Mouse (Mus musculus) liver, embryonic 13.5 days (tissue): ENCODE data around the gene Ppp6r2. TPM values are rescaled to one million over a fixed set of nuclear protein-coding genes. Genes with fewer than 3 reads are reported as not detected.
A peak's percentile ranks its signal among the peaks of the same experiment; 100 is the strongest.

Source experiments
- ATAC-seq: fragments of 200-750 bp; cut with Nextera tagmentation; 2 replicates; pipeline ENCODE4 v1.8.0; 2017; ENCODE audit warnings: low read depth, mild to moderate bottlenecking, moderate number of reproducible peaks, moderate library complexity
- DNase-seq: peaks from one replicate; pipeline ENCODE4 v3.0.0; 2022
- H3K27ac ChIP-seq: fragments of 300-500 bp; sonication (generic); 2 replicates; pipeline ENCODE4 v1.5.1; 2015; ENCODE audit warnings: moderate library complexity, mild to moderate bottlenecking, inconsistent platforms
- H3K27me3 ChIP-seq: fragments of 300-500 bp; sonication (generic); 2 replicates; pipeline ENCODE4 v1.6.1; 2015; ENCODE audit warnings: mild to moderate bottlenecking, inconsistent platforms
- H3K36me3 ChIP-seq: fragments of 300-500 bp; sonication (generic); 2 replicates; pipeline ENCODE4 v1.6.1; 2015; ENCODE audit warnings: mild to moderate bottlenecking, inconsistent platforms
- H3K4me1 ChIP-seq: fragments of 300-500 bp; sonication (generic); replicated peaks from 2 replicates; pipeline ENCODE4 v1.6.1; 2015; ENCODE audit warnings: inconsistent platforms
- H3K4me2 ChIP-seq: fragments of 300-500 bp; sonication (generic); 2 replicates; pipeline ENCODE4 v1.6.1; 2015; ENCODE audit warnings: inconsistent platforms, mild to moderate bottlenecking, moderate library complexity
- H3K4me3 ChIP-seq: fragments of 300-500 bp; sonication (generic); replicated peaks from 2 replicates; pipeline ENCODE4 v1.5.1; 2015; ENCODE audit warnings: mild to moderate bottlenecking, inconsistent platforms
- H3K9ac ChIP-seq: fragments of 300-500 bp; sonication (generic); 2 replicates; pipeline ENCODE4 v1.6.1; 2015; ENCODE audit warnings: mild to moderate bottlenecking, inconsistent platforms
- H3K9me3 ChIP-seq: fragments of 300-500 bp; sonication (generic); replicated peaks from 2 replicates; pipeline ENCODE4 v1.6.1; 2016; ENCODE audit warnings: inconsistent platforms
- WGBS: fragments of 180-500 bp; shearing (Covaris S2); methylation state at CpG from one replicate; pipeline ENCODE4 v1.1.7; 2015; ENCODE audit not compliant: insufficient replicate concordance; 5-methylcytosine and 5-hydroxymethylcytosine counted together
- microRNA-seq: library from miRNA; unstranded; fragments of <30 nt; microRNA quantifications from one replicate; pipeline ENCODE4, GENCODE M21; 2016
- polyA plus RNA-seq: library from polyadenylated mRNA; unstranded; fragments of >200 nt; fragmentation: Nextera tagmentation; extraction: Ambion mirVana; gene quantifications from 2 replicates; pipeline ENCODE4 v1.2.1, GENCODE M21; 2015

The Ppp6r2 gene
- polyA plus RNA-seq, 1 experiment from 2014 or later = 17.1 TPM

DNA sequence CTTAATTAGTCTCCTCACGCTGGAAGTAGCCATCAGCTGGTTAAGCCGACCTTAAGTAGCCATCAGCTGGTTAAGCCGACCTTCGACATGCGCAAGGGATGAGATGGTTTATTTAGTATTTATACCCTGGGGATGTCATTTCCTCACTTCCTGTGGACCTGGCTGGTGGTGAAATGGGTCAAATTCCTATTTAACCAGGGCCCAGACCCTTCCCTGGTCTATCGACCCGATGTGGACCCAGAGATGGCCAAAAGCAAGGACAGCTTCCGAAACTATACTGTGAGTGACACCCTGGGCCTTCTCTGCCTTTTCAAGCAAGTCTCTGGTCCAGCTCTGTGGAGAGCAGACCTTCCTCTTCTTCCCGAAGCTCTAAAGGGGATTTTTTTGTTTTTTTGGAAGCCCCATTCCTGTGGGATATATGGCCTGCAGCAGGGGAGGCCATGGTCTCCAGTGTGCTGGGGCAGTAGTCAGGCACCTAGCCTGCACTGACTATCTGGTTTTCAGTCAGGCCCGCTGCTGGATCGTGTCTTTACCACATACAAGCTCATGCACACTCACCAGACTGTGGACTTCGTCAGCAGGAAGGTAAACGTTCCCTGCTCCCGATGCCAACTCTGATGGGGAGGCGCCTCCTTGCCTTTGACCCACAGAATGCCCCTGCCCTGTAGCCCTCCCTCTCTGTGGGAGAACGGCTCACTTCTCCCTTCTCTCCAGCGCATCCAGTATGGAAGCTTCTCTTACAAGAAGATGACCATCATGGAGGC lies 123.6 kb downstream of the Ppp6r2 start:
- H3K9me3 ChIP-seq = no peaks in the 10 kb centered on the region
- 0 out of 2 replicates have a peak, but pooled peaks cover 4% of the 10 kb centered on the region for H3K4me1 ChIP-seq
- H3K4me3 ChIP-seq = no peak overlapping the region
- H3K36me3 ChIP-seq = no peaks in the 10 kb centered on the region
- H3K4me2 ChIP-seq = 0 out of 2 replicates have a peak overlapping the region, but pooled peaks have one; percentile 10
- no peak overlapping the region for H3K27ac ChIP-seq
- H3K9ac ChIP-seq = no peak overlapping the region
- DNase-seq (no peak), ATAC-seq (peak; percentile 36)
- 73% methylated on average over 17 of the region's 17 CpGs for WGBS
- 0 out of 2 replicates have a peak, but pooled peaks cover 5% of the 10 kb centered on the region for H3K27me3 ChIP-seq

DNA sequence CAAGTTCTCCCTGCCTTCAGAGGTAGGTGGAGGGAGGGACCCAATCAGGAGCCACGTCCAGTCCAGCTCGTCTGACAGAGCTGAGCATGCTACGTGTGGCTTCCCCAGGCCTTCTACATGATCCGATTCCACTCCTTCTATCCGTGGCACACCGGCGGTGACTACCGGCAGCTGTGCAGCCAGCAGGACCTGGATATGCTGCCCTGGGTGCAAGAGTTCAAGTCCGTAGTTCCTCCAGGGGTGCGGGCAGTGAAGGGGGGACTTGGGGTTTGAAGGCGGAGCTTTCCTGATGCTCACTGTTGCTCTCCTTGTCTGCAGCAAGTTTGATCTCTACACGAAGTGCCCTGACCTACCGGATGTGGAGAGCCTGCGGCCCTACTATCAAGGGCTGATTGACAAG lies 125.1 kb downstream of the Ppp6r2 start:
- DNase-seq (no peak), ATAC-seq (no peak)
- Histone ChIP-seq H3K27me3 (0 out of 2 replicates have a peak, but pooled peaks cover 5% of the 10 kb centered on the region), H3K4me1 (0 out of 2 replicates have a peak, but pooled peaks cover 4% of the 10 kb centered on the region), H3K9ac (no peak overlapping the region), H3K36me3 (no peaks in the 10 kb centered on the region), H3K27ac (no peak overlapping the region), H3K4me2 (no peak overlapping the region), H3K4me3 (no peak overlapping the region), H3K9me3 (no peaks in the 10 kb centered on the region)
- WGBS = 72% methylated on average over 14 of the region's 14 CpGs

Small RNA genes within 50 kb of the gene (microRNA-seq; reads per million reads assigned to microRNA genes)
- gene Mir6958 (3.5 reads per million, percentile 5 among the genes with 10 or more reads in this experiment), gene Mir6959 (not detected), gene Mir7118 (not detected)

Other genes with a start within 250 kb of the Ppp6r2 start
- 0.03 TPM in 1 of 2 replicates, not detected in the other for gene Mlc1, start 232.5 kb upstream of the Ppp6r2 start, polyA plus RNA-seq
- gene Mov10l1, start 228.6 kb upstream of the Ppp6r2 start, polyA plus RNA-seq = not detected in 2 replicates
- gene Panx2, start 151.8 kb upstream of the Ppp6r2 start, polyA plus RNA-seq = not detected in 2 replicates
- gene Trabd, start 136.4 kb upstream of the Ppp6r2 start, polyA plus RNA-seq = 16.4 and 16.6 TPM in 2 replicates
- 6.4 and 7.1 TPM in 2 replicates for gene Selenoo, start 122.5 kb upstream of the Ppp6r2 start, polyA plus RNA-seq
- 6.5 and 6.7 TPM in 2 replicates for gene Tubgcp6, start 88.4 kb upstream of the Ppp6r2 start, polyA plus RNA-seq
- gene Hdac10, start 82.9 kb upstream of the Ppp6r2 start, polyA plus RNA-seq = 10.2 TPM in 2 replicates
- gene Mapk12, start 70.8 kb upstream of the Ppp6r2 start, polyA plus RNA-seq = 1.5 and 1.7 TPM in 2 replicates
- gene Mapk11, start 61.9 kb upstream of the Ppp6r2 start, polyA plus RNA-seq = 0.76 and 0.78 TPM in 2 replicates
- gene Plxnb2, start 30.8 kb upstream of the Ppp6r2 start, polyA plus RNA-seq = 20.2 and 21.2 TPM in 2 replicates
- gene Dennd6b, start 15.1 kb upstream of the Ppp6r2 start, polyA plus RNA-seq = 3.0 and 3.2 TPM in 2 replicates
- 18.8 and 21.7 TPM in 2 replicates for gene Sbf1, start 103.8 kb downstream of the Ppp6r2 start, polyA plus RNA-seq
- gene Adm2, start 111.2 kb downstream of the Ppp6r2 start, polyA plus RNA-seq = 1.4 and 2.4 TPM in 2 replicates
- gene Miox, start 122.8 kb downstream of the Ppp6r2 start, polyA plus RNA-seq = 5.6 and 6.8 TPM in 2 replicates
- gene Lmf2, start 144.1 kb downstream of the Ppp6r2 start, polyA plus RNA-seq = 26.1 and 30.2 TPM in 2 replicates
- 114 and 131 TPM in 2 replicates for gene Ncaph2, start 144.2 kb downstream of the Ppp6r2 start, polyA plus RNA-seq
- gene Sco2, start 162.3 kb downstream of the Ppp6r2 start, polyA plus RNA-seq = 4.1 and 4.5 TPM in 2 replicates
- gene Tymp, start 165.5 kb downstream of the Ppp6r2 start, polyA plus RNA-seq = 0.58 and 0.62 TPM in 2 replicates
- 0.56 and 0.59 TPM in 2 replicates for gene Odf3b, start 167.7 kb downstream of the Ppp6r2 start, polyA plus RNA-seq
- gene Klhdc7b, start 173.4 kb downstream of the Ppp6r2 start, polyA plus RNA-seq = not detected in 2 replicates
- gene Syce3, start 198.9 kb downstream of the Ppp6r2 start, polyA plus RNA-seq = not detected in 2 replicates
- 1.9 and 2.5 TPM in 2 replicates for gene Cpt1b, start 214.3 kb downstream of the Ppp6r2 start, polyA plus RNA-seq
- 1.1 and 1.5 TPM in 2 replicates for gene C730034F03Rik, start 218.0 kb downstream of the Ppp6r2 start, polyA plus RNA-seq
- gene Gm44502, start 218.1 kb downstream of the Ppp6r2 start, polyA plus RNA-seq = 0.13 TPM in 1 of 2 replicates, not detected in the other
- 27.3 and 29.2 TPM in 2 replicates for gene Chkb, start 218.4 kb downstream of the Ppp6r2 start, polyA plus RNA-seq
- 0.12 and 0.14 TPM in 2 replicates for gene Mapk8ip2, start 242.4 kb downstream of the Ppp6r2 start, polyA plus RNA-seq